Mouse (Mus musculus) ES-E14 (cell line): ENCODE results near the gene Mrc1.

Source experiments
- CHD2 ChIP-seq: IDR thresholded peaks from 2 replicates; pipeline ENCODE4 v1.6.1; 2014; ENCODE audit warnings: mild to moderate bottlenecking, low read depth, low read length, inconsistent platforms
- HCFC1 ChIP-seq: IDR thresholded peaks from 2 replicates; pipeline ENCODE4 v1.6.1; 2012; ENCODE audit warnings: low read length, inconsistent platforms, borderline replicate concordance; ENCODE audit not compliant: insufficient read depth
- ZNF384 ChIP-seq: IDR thresholded peaks from 2 replicates; pipeline ENCODE4 v1.6.1; 2012; ENCODE audit warnings: low read depth, low read length, inconsistent platforms

DNA sequence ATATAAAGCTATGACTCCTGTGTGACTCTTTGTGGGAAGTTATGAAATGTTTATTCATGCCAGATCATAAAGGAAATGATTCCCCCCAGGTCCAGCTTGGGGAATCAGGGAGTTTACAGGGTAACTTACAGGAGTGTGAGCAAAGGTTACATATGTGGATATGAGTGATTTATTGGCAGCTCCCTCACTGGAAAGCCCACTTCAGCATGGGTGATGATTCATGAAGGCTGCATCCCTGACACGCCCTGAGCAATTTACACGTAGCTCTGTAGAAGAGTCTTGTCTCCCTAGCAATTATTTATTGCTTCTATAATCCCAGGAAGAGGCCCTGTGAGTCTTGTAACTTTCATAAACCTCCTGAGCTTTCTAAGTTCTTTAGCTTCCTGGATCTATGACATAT is 50.1 kb downstream of the Mrc1 start:
- TF ChIP-seq HCFC1 (no peak), CHD2 (no peak), ZNF384 (no peak)
